11 mouse cellular contexts compared by ENCODE assay signal in genomic region chr17:29213381-29214192, GRCm38 (mm10). TPM values are rescaled to one million over a fixed set of nuclear protein-coding genes. Genes with fewer than 3 reads are reported as not detected.
DNase-seq lines count a peak whose midpoint lies in the region; ATAC-seq lines count a peak whose summit lies in the region.
"Had no signal": no experiment of that assay in that cellular context is flagged by ENCODE, and none has a peak within 500 bp of the region (broad histone marks: within the 10 kb centered on the region; RNA-seq: fewer than 3 reads in every experiment).

No protein-coding gene starts in this region.

- no peaks in the 10 kb centered on the region for H3K36me3 ChIP-seq in forebrain, embryonic 11.5 days (ENCODE audit: control insufficient read depth, insufficient read depth, low read length)
- H3K36me3 ChIP-seq in intestine, embryonic 15.5 days = no peaks in the 10 kb centered on the region
- no peaks in the 10 kb centered on the region for H3K36me3 ChIP-seq in neural tube, embryonic 12.5 days
- H3K36me3 ChIP-seq: embryonic facial prominence, embryonic 15.5 days; liver, embryonic 15.5 days had no signal

- peak overlapping the region; percentile 8 for H3K4me2 ChIP-seq in forebrain, embryonic 11.5 days (ENCODE audit: low read depth, low read length, severe bottlenecking)
- H3K4me2 ChIP-seq in intestine, embryonic 15.5 days (replicated peaks) = peak overlapping the region; percentile 33; the same call in 1 of the 2 replicates
- peak overlapping the region; percentile 49 for H3K4me2 ChIP-seq in neural tube, embryonic 12.5 days (replicated peaks)
- H3K4me2 ChIP-seq: embryonic facial prominence, embryonic 15.5 days; liver, embryonic 15.5 days had no signal

- DNase-seq in embryo, embryonic 10.5 days (ENCODE audit: low spot score) = peak; percentile 33
- DNase-seq in embryo, embryonic 10 days (ENCODE audit: low spot score) = no peak
- peak; percentile 77 for DNase-seq in forebrain, embryonic 11.5 days (ENCODE audit: low spot score)
- DNase-seq in urinary bladder, postnatal 4 days (ENCODE audit: low spot score in 2 of 2) = no peak
- DNase-seq in heart, postnatal 4 days = no peak
- DNase-seq: kidney, postnatal 10 days had no signal

- peak; percentile 55 for ATAC-seq in forebrain, embryonic 11.5 days (replicated peaks; ENCODE audit: low FRiP score)
- ATAC-seq in intestine, embryonic 15.5 days = no peak
- ATAC-seq in neural tube, embryonic 12.5 days (ENCODE audit: low FRiP score, low read depth) = peak; percentile 76; the same call in 1 of the 2 replicates
- ATAC-seq in inflammation-experienced regulatory T-cells, adult 6 months = no peak

- no peaks in the 10 kb centered on the region for H3K9me3 ChIP-seq in forebrain, embryonic 11.5 days (ENCODE audit: control insufficient read depth, low read length)
- no peaks in the 10 kb centered on the region for H3K9me3 ChIP-seq in intestine, embryonic 15.5 days
- no peaks in the 10 kb centered on the region for H3K9me3 ChIP-seq in neural tube, embryonic 12.5 days
- H3K9me3 ChIP-seq: embryonic facial prominence, embryonic 15.5 days; liver, embryonic 15.5 days had no signal

- H3K27ac ChIP-seq in forebrain, embryonic 11.5 days (ENCODE audit: low read depth, low read length) = peak overlapping the region; percentile 37; the same call in 1 of the 2 replicates
- H3K27ac ChIP-seq in intestine, embryonic 15.5 days = no peak overlapping the region
- peak overlapping the region; percentile 44 for H3K27ac ChIP-seq in neural tube, embryonic 12.5 days
- H3K27ac ChIP-seq: embryonic facial prominence, embryonic 15.5 days; liver, embryonic 15.5 days had no signal

- peaks cover 19% of the 10 kb centered on the region for H3K4me1 ChIP-seq in forebrain, embryonic 11.5 days (replicated peaks; ENCODE audit: control insufficient read depth, insufficient read depth, low read length)
- peaks cover 11% of the 10 kb centered on the region; the same call in 1 of the 2 replicates for H3K4me1 ChIP-seq in intestine, embryonic 15.5 days (replicated peaks)
- peaks cover 26% of the 10 kb centered on the region for H3K4me1 ChIP-seq in neural tube, embryonic 12.5 days
- H3K4me1 ChIP-seq: liver, embryonic 15.5 days had no signal

- H3K9ac ChIP-seq in forebrain, embryonic 11.5 days (ENCODE audit: low read length) = no peak overlapping the region
- no peak overlapping the region for H3K9ac ChIP-seq in intestine, embryonic 15.5 days
- 0 out of 2 replicates have a peak overlapping the region, but pooled peaks have one; percentile 19 for H3K9ac ChIP-seq in neural tube, embryonic 12.5 days
- H3K9ac ChIP-seq: embryonic facial prominence, embryonic 15.5 days; liver, embryonic 15.5 days had no signal

- whole genome bisulfite sequencing in forebrain, embryonic 11.5 days = 5% methylated on average over 12 of the region's 12 CpGs
- 23% methylated on average over 12 of the region's 12 CpGs for WGBS in intestine, embryonic 15.5 days
- 7% methylated on average over 12 of the region's 12 CpGs for WGBS in neural tube, embryonic 12.5 days

- H3K27me3 ChIP-seq in forebrain, embryonic 11.5 days (ENCODE audit: control insufficient read depth, insufficient read depth, low read length) = 0 out of 2 replicates have a peak, but pooled peaks cover 2% of the 10 kb centered on the region
- H3K27me3 ChIP-seq in intestine, embryonic 15.5 days (replicated peaks) = no peaks in the 10 kb centered on the region
- H3K27me3 ChIP-seq in neural tube, embryonic 12.5 days (replicated peaks) = no peaks in the 10 kb centered on the region

- H3K4me3 ChIP-seq in forebrain, embryonic 11.5 days (ENCODE audit: low read depth, low read length) = no peak overlapping the region
- H3K4me3 ChIP-seq in intestine, embryonic 15.5 days (replicated peaks) = no peak overlapping the region
- no peak overlapping the region for H3K4me3 ChIP-seq in neural tube, embryonic 12.5 days
- H3K4me3 ChIP-seq: embryonic facial prominence, embryonic 15.5 days; liver, embryonic 15.5 days had no signal

RNA-seq across cellular contexts. Expression of gene Cpne5, which starts 24.4 kb away (rescaled TPM):
- 5.5 and 6.8 TPM in 2 replicates for polyA plus RNA-seq in forebrain, embryonic 11.5 days (2014; fragmentation: Nextera tagmentation; extraction: Ambion mirVana)
- polyA plus RNA-seq in intestine, embryonic 15.5 days (2015; fragmentation: Nextera tagmentation; extraction: Ambion mirVana) = 7.5 and 8.3 TPM in 2 replicates
- 7.0 and 7.7 TPM in 2 replicates for polyA plus RNA-seq in neural tube, embryonic 12.5 days (2016; fragmentation: Nextera tagmentation; extraction: Ambion mirVana)
- 1 to 10 TPM; 5.9 to 8.4 TPM for total RNA-seq in heart, postnatal 4 days (2021)
- polyA plus RNA-seq in inflammation-experienced regulatory T-cells, adult 6 months (2017; shearing (Covaris generic)) = 1 to 10 TPM in 2 of 3 experiments, under 1 TPM in 1; 0.59 to 2.4 (median 1.7) TPM

RNA-seq across cellular contexts. Expression of gene Ppil1, which starts 50.4 kb away (rescaled TPM):
- 180 and 188 TPM in 2 replicates for polyA plus RNA-seq in forebrain, embryonic 11.5 days (2014; fragmentation: Nextera tagmentation; extraction: Ambion mirVana)
- polyA plus RNA-seq in intestine, embryonic 15.5 days (2015; fragmentation: Nextera tagmentation; extraction: Ambion mirVana) = 154 and 157 TPM in 2 replicates
- polyA plus RNA-seq in neural tube, embryonic 12.5 days (2016; fragmentation: Nextera tagmentation; extraction: Ambion mirVana) = 117 and 125 TPM in 2 replicates
- total RNA-seq in heart, postnatal 4 days (2021) = 10 to 100 TPM; 39.5 to 39.6 TPM
- polyA plus RNA-seq in inflammation-experienced regulatory T-cells, adult 6 months (2017; shearing (Covaris generic)) = 100 to 1,000 TPM in 1 of 3 experiments, 10 to 100 TPM in 2; 59.0 to 107 (median 62.4) TPM

RNA-seq across cellular contexts. Expression of gene BC004004, which starts 55.0 kb away (rescaled TPM):
- polyA plus RNA-seq in forebrain, embryonic 11.5 days (2014; fragmentation: Nextera tagmentation; extraction: Ambion mirVana) = 58.2 and 61.5 TPM in 2 replicates
- polyA plus RNA-seq in intestine, embryonic 15.5 days (2015; fragmentation: Nextera tagmentation; extraction: Ambion mirVana) = 78.3 and 83.5 TPM in 2 replicates
- 74.8 and 75.3 TPM in 2 replicates for polyA plus RNA-seq in neural tube, embryonic 12.5 days (2016; fragmentation: Nextera tagmentation; extraction: Ambion mirVana)
- total RNA-seq in heart, postnatal 4 days (2021) = 100 to 1,000 TPM; 158 to 161 TPM
- polyA plus RNA-seq in inflammation-experienced regulatory T-cells, adult 6 months (2017; shearing (Covaris generic)) = 100 to 1,000 TPM; 120 to 122 (median 120) TPM

Comparison
In these comparisons a context has a peak if more than half of its experiments do, and no peak if none do; other contexts are left out.
1. DNase-seq: peak in embryo, embryonic 10.5 days (single experiment) and forebrain, embryonic 11.5 days (single experiment); none in embryo, embryonic 10 days (single experiment), urinary bladder, postnatal 4 days (0 of 2) and heart, postnatal 4 days (single experiment).
2. ATAC-seq: peak in forebrain, embryonic 11.5 days (single experiment) and neural tube, embryonic 12.5 days (single experiment); none in intestine, embryonic 15.5 days (single experiment) and inflammation-experienced regulatory T-cells, adult 6 months (single experiment).
3. Peak in every context shown above with its lines, with median percentiles within 50 percentile points of each other: H3K4me2 ChIP-seq.